Mouse (Mus musculus) urinary bladder, adult 18-20 months (tissue): ENCODE measurements around the gene Qser1.

Source experiments
- DNase-seq, 2 experiments: peaks; one replicate each; pipeline ENCODE4 v3.0.0; 2022; ENCODE audit warnings: low spot score in 2 of 2, mixed read lengths in 2 of 2

The Qser1 gene

GRCm38 (mm10) chr2:104736241-104736640 lies 80.3 kb downstream of the Qser1 start:
- DNase-seq: no peak

- DNase-seq: no peak
Observed at GRCm38 (mm10) chr2:104732562-104733256, 83.9 kb downstream of the Qser1 start.

- DNase-seq: peak; percentile 34 to 59
Observed at GRCm38 (mm10) chr2:104732033-104732444, 84.5 kb downstream of the Qser1 start.

- DNase-seq: no peak
Observed at GRCm38 (mm10) chr2:104727369-104727768, 89.2 kb downstream of the Qser1 start.

GRCm38 (mm10) chr2:104722021-104722420 lies 94.5 kb downstream of the Qser1 start:
- DNase-seq: no peak

GRCm38 (mm10) chr2:104717827-104718226 lies 98.7 kb downstream of the Qser1 start:
- DNase-seq: peak in 1 of 2 experiments; percentile 10

- no peak for DNase-seq
Observed at GRCm38 (mm10) chr2:104717231-104717735, 99.3 kb downstream of the Qser1 start.

GRCm38 (mm10) chr2:104716279-104716678 lies 100.3 kb downstream of the Qser1 start, which contains the start of gene Pin1rt1:
Gene Pin1rt1 (minus strand): TSS chr2:104716379.
- DNase-seq: no peak

- DNase-seq: no peak
Observed at GRCm38 (mm10) chr2:104714254-104714691, 102.3 kb downstream of the Qser1 start.

- no peak for DNase-seq
Observed at GRCm38 (mm10) chr2:104712486-104712809, 104.1 kb downstream of the Qser1 start.

GRCm38 (mm10) chr2:104711585-104712485 lies 104.7 kb downstream of the Qser1 start, which contains the start of gene Tcp11l1:
Gene Tcp11l1 (minus strand): TSS chr2:104712169.
- DNase-seq: peak; percentile 48 to 83

- no peak for DNase-seq
Observed at GRCm38 (mm10) chr2:104710670-104711370, 105.7 kb downstream of the Qser1 start.

GRCm38 (mm10) chr2:104709786-104710337 lies 106.7 kb downstream of the Qser1 start:
- no peak for DNase-seq
